ENCODE assay signal across 8 mouse cellular contexts in genomic region chr14:45220090-45220956, GRCm38 (mm10). TPM values are rescaled to one million over a fixed set of nuclear protein-coding genes. Genes with fewer than 3 reads are reported as not detected.
DNase-seq lines count a peak whose midpoint lies in the region; ATAC-seq lines count a peak whose summit lies in the region.

TSS of gene Txndc16 (minus strand) at chr14:45220328.

- H3K9me3 ChIP-seq in intestine, embryonic 15.5 days: no peaks in the 10 kb centered on the region

- peak; percentile 69 to 79 for DNase-seq in adrenal gland, adult 18-20 months (ENCODE audit: low spot score in 2 of 2)
- DNase-seq in embryo, embryonic 11 days: peak; percentile 82
- DNase-seq in gastrocnemius, postnatal 4 days (ENCODE audit: low spot score in 2 of 2): peak; percentile 62 to 82
- DNase-seq in left cerebral cortex, postnatal 14 days (ENCODE audit: low spot score in 2 of 2): peak; percentile 81 to 82
- DNase-seq in right cerebral cortex, postnatal 14 days: peak; percentile 89
- DNase-seq in urinary bladder, postnatal 25 days (ENCODE audit: low spot score): peak; percentile 70

- peak within 1 kb of the TSS; percentile 83 for H3K4me3 ChIP-seq in intestine, embryonic 15.5 days (replicated peaks)

- peak within 1 kb of the TSS; percentile 99 for H3K4me2 ChIP-seq in intestine, embryonic 15.5 days (replicated peaks)

- H3K4me1 ChIP-seq in intestine, embryonic 15.5 days (replicated peaks): no peaks in the 10 kb centered on the region

- peak within 1 kb of the TSS; percentile 78 for H3K9ac ChIP-seq in intestine, embryonic 15.5 days

- no peaks in the 10 kb centered on the region for H3K36me3 ChIP-seq in intestine, embryonic 15.5 days

- intact Hi-C loops in left cerebral cortex, postnatal 14 days (cut with DNase I): no loop called here

- under 1% methylated on average over 59 of the region's 59 CpGs for WGBS in intestine, embryonic 15.5 days

- peak; percentile 50 for ATAC-seq in intestine, embryonic 15.5 days
- ATAC-seq in megakaryocyte-erythroid progenitor cell, adult 5-6 weeks (replicated peaks; ENCODE audit: low FRiP score, low TSS enrichment, poor library complexity, severe bottlenecking): 0 out of 2 replicates have a peak, but pooled peaks have one; percentile 15

- peak within 1 kb of the TSS; percentile 93 for H3K27ac ChIP-seq in intestine, embryonic 15.5 days

- H3K27me3 ChIP-seq in intestine, embryonic 15.5 days (replicated peaks): no peaks in the 10 kb centered on the region

RNA-seq across cellular contexts. Expression of gene Txndc16, which starts in this region (rescaled TPM):
- total RNA-seq in adrenal gland, adult 18-20 months (2021): 10 to 100 TPM; 15.5 to 15.8 TPM
- 10 to 100 TPM; 13.1 to 14.7 TPM for total RNA-seq in gastrocnemius, postnatal 4 days (2021)
- polyA plus RNA-seq in intestine, embryonic 15.5 days (2015; fragmentation: Nextera tagmentation; extraction: Ambion mirVana): 10.4 and 11.7 TPM in 2 replicates
- total RNA-seq in left cerebral cortex, postnatal 14 days (2021): 10 to 100 TPM; 70.4 to 76.2 TPM
- 1.4 and 2.4 TPM in 2 replicates for total RNA-seq in megakaryocyte-erythroid progenitor cell, adult 5-6 weeks (2014; fragmentation: Nextera tagmentation)
- 3.4 and 4.0 TPM in 2 replicates for total RNA-seq in megakaryocyte-erythroid progenitor cell, adult 5-6 weeks (2017)

Comparison
In these comparisons a context has a peak if more than half of its experiments do, and no peak if none do; other contexts are left out.
1. Peak in every context shown above with its lines: DNase-seq, ATAC-seq, H3K4me3 ChIP-seq and H3K27ac ChIP-seq.
2. RNA of gene Txndc16 (total RNA-seq): 70.4 to 76.2 TPM in left cerebral cortex, postnatal 14 days; 15.5 to 15.8 TPM in adrenal gland, adult 18-20 months, 13.1 to 14.7 TPM in gastrocnemius, postnatal 4 days and 1.4 to 4.0 TPM in megakaryocyte-erythroid progenitor cell, adult 5-6 weeks; every median in the first group is over 4 times any median in the second.